ENCODE assay signal across 9 mouse cellular contexts in genomic region chr7:19265928-19266822, GRCm38 (mm10). TPM values are rescaled to one million over a fixed set of nuclear protein-coding genes. Genes with fewer than 3 reads are reported as not detected.
DNase-seq lines count a peak whose midpoint lies in the region; ATAC-seq lines count a peak whose summit lies in the region.
"Had no signal": no experiment of that assay in that cellular context is flagged by ENCODE, and none has a peak within 500 bp of the region (broad histone marks: within the 10 kb centered on the region; RNA-seq: fewer than 3 reads in every experiment).

No protein-coding gene starts in this region.

- no peak for ATAC-seq in heart, embryonic 11.5 days (replicated peaks; ENCODE audit: insufficient number of reproducible peaks, low FRiP score, low TSS enrichment)
- no peak for ATAC-seq in liver, embryonic 11.5 days (replicated peaks; ENCODE audit: low FRiP score)
- no peak for ATAC-seq in forebrain, embryonic 16.5 days
- ATAC-seq in forebrain, embryonic 11.5 days (replicated peaks; ENCODE audit: low FRiP score), result no peak

- H3K27me3 ChIP-seq in heart, embryonic 11.5 days (ENCODE audit: control insufficient read depth, insufficient read depth, low read length), result no peaks in the 10 kb centered on the region
- H3K27me3 ChIP-seq in liver, embryonic 11.5 days (replicated peaks; ENCODE audit: control insufficient read depth, insufficient read depth, low read length), result no peaks in the 10 kb centered on the region
- no peaks in the 10 kb centered on the region for H3K27me3 ChIP-seq in forebrain, embryonic 16.5 days (replicated peaks; ENCODE audit: control insufficient read depth, insufficient read depth, low read length)
- H3K27me3 ChIP-seq in forebrain, embryonic 11.5 days (ENCODE audit: control insufficient read depth, insufficient read depth, low read length), result no peaks in the 10 kb centered on the region
- H3K27me3 ChIP-seq: embryonic facial prominence, embryonic 15.5 days had no signal

- H3K9me3 ChIP-seq in heart, embryonic 11.5 days (replicated peaks; ENCODE audit: control insufficient read depth, low read length), result no peaks in the 10 kb centered on the region
- H3K9me3 ChIP-seq in liver, embryonic 11.5 days (ENCODE audit: control insufficient read depth, low read length), result no peaks in the 10 kb centered on the region
- no peaks in the 10 kb centered on the region for H3K9me3 ChIP-seq in forebrain, embryonic 16.5 days (ENCODE audit: control insufficient read depth, low read length)
- H3K9me3 ChIP-seq in forebrain, embryonic 11.5 days (ENCODE audit: control insufficient read depth, low read length), result no peaks in the 10 kb centered on the region
- H3K9me3 ChIP-seq: embryonic facial prominence, embryonic 15.5 days had no signal

- H3K4me1 ChIP-seq in heart, embryonic 11.5 days (ENCODE audit: control insufficient read depth, insufficient read depth, low read length), result peaks cover 48% of the 10 kb centered on the region
- peaks cover 52% of the 10 kb centered on the region for H3K4me1 ChIP-seq in liver, embryonic 11.5 days (replicated peaks; ENCODE audit: control insufficient read depth, insufficient read depth, low read length)
- H3K4me1 ChIP-seq in forebrain, embryonic 16.5 days (replicated peaks; ENCODE audit: control insufficient read depth, insufficient read depth, low read length), result peaks cover 23% of the 10 kb centered on the region
- peaks cover 12% of the 10 kb centered on the region for H3K4me1 ChIP-seq in forebrain, embryonic 11.5 days (replicated peaks; ENCODE audit: control insufficient read depth, insufficient read depth, low read length)

- 70% methylated on average over 10 of the region's 10 CpGs for WGBS in heart, embryonic 11.5 days (ENCODE audit: insufficient replicate concordance)
- 58% methylated on average over 10 of the region's 10 CpGs for WGBS in liver, embryonic 11.5 days
- WGBS in forebrain, embryonic 16.5 days, result 82% methylated on average over 10 of the region's 10 CpGs
- WGBS in forebrain, embryonic 11.5 days, result 92% methylated on average over 10 of the region's 10 CpGs

- peak overlapping the region; percentile 12; the same call in 1 of the 2 replicates for H3K9ac ChIP-seq in heart, embryonic 11.5 days (ENCODE audit: low read depth, low read length)
- H3K9ac ChIP-seq in liver, embryonic 11.5 days (ENCODE audit: low read depth, low read length), result peak overlapping the region; percentile 46; the same call in 1 of the 2 replicates
- no peak overlapping the region for H3K9ac ChIP-seq in forebrain, embryonic 16.5 days (replicated peaks; ENCODE audit: low read depth, low read length)
- no peak overlapping the region for H3K9ac ChIP-seq in forebrain, embryonic 11.5 days (ENCODE audit: low read length)
- H3K9ac ChIP-seq: embryonic facial prominence, embryonic 15.5 days had no signal

- DNase-seq in ovary, postnatal 36 days (ENCODE audit: low spot score), result peak; percentile 19
- DNase-seq in ovary, postnatal 10 days (ENCODE audit: low spot score), result no peak
- DNase-seq in liver, embryonic 11.5 days (ENCODE audit: low spot score), result no peak
- DNase-seq in spleen, adult 18-20 months, result peak; percentile 72 to 79
- no peak for DNase-seq in right cerebral cortex, adult 18-20 months
- DNase-seq in forebrain, embryonic 11.5 days (ENCODE audit: low spot score), result no peak

- H3K36me3 ChIP-seq in heart, embryonic 11.5 days (ENCODE audit: control insufficient read depth, insufficient read depth, low read length), result peaks cover 26% of the 10 kb centered on the region
- peaks cover 34% of the 10 kb centered on the region for H3K36me3 ChIP-seq in liver, embryonic 11.5 days (ENCODE audit: control insufficient read depth, insufficient read depth, low read length)
- H3K36me3 ChIP-seq in forebrain, embryonic 16.5 days (ENCODE audit: control insufficient read depth, insufficient read depth), result peaks cover 8% of the 10 kb centered on the region
- no peaks in the 10 kb centered on the region; the same call in 1 of the 2 replicates for H3K36me3 ChIP-seq in forebrain, embryonic 11.5 days (ENCODE audit: control insufficient read depth, insufficient read depth, low read length)

- H3K27ac ChIP-seq in heart, embryonic 11.5 days (ENCODE audit: low read depth, low read length), result peak overlapping the region; percentile 50; the same call in 1 of the 2 replicates
- H3K27ac ChIP-seq in liver, embryonic 11.5 days (ENCODE audit: low read depth, low read length), result peak overlapping the region; percentile 51
- no peak overlapping the region for H3K27ac ChIP-seq in forebrain, embryonic 16.5 days (ENCODE audit: low read length)
- no peak overlapping the region for H3K27ac ChIP-seq in forebrain, embryonic 11.5 days (ENCODE audit: low read depth, low read length)
- H3K27ac ChIP-seq: embryonic facial prominence, embryonic 15.5 days had no signal

- H3K4me2 ChIP-seq in heart, embryonic 11.5 days, result 0 out of 2 replicates have a peak overlapping the region, but pooled peaks have one; percentile 45
- peak overlapping the region; percentile 53 for H3K4me2 ChIP-seq in liver, embryonic 11.5 days
- no peak overlapping the region for H3K4me2 ChIP-seq in forebrain, embryonic 16.5 days (ENCODE audit: low read length)
- H3K4me2 ChIP-seq in forebrain, embryonic 11.5 days (ENCODE audit: low read depth, low read length, severe bottlenecking), result no peak overlapping the region
- H3K4me2 ChIP-seq: embryonic facial prominence, embryonic 15.5 days had no signal

- no peak overlapping the region for H3K4me3 ChIP-seq in heart, embryonic 11.5 days (ENCODE audit: low read depth, low read length)
- 0 out of 2 replicates have a peak overlapping the region, but pooled peaks have one; percentile 7 for H3K4me3 ChIP-seq in liver, embryonic 11.5 days (ENCODE audit: low read depth, low read length)
- no peak overlapping the region for H3K4me3 ChIP-seq in forebrain, embryonic 16.5 days (replicated peaks; ENCODE audit: low read length)
- H3K4me3 ChIP-seq in forebrain, embryonic 11.5 days (ENCODE audit: low read depth, low read length), result no peak overlapping the region
- H3K4me3 ChIP-seq: embryonic facial prominence, embryonic 15.5 days had no signal

RNA-seq across cellular contexts. Expression of gene Vasp, which starts 5.4 kb away (rescaled TPM):
- polyA plus RNA-seq in heart, embryonic 11.5 days (2014; fragmentation: Nextera tagmentation; extraction: Ambion mirVana), result 61.9 and 102 TPM in 2 replicates
- 85.9 and 87.5 TPM in 2 replicates for polyA plus RNA-seq in liver, embryonic 11.5 days (2014; fragmentation: Nextera tagmentation; extraction: Ambion mirVana)
- 38.0 and 40.3 TPM in 2 replicates for polyA plus RNA-seq in forebrain, embryonic 16.5 days (2015; fragmentation: Nextera tagmentation; extraction: Ambion mirVana)
- 52.8 and 53.0 TPM in 2 replicates for polyA plus RNA-seq in forebrain, embryonic 11.5 days (2014; fragmentation: Nextera tagmentation; extraction: Ambion mirVana)

RNA-seq across cellular contexts. Expression of gene Ppm1n, which starts 13.7 kb away (rescaled TPM):
- 0.34 TPM in 1 of 2 replicates, not detected in the other for polyA plus RNA-seq in heart, embryonic 11.5 days (2014; fragmentation: Nextera tagmentation; extraction: Ambion mirVana)
- polyA plus RNA-seq in liver, embryonic 11.5 days (2014; fragmentation: Nextera tagmentation; extraction: Ambion mirVana), result not detected in 2 replicates
- polyA plus RNA-seq in forebrain, embryonic 16.5 days (2015; fragmentation: Nextera tagmentation; extraction: Ambion mirVana), result 0.39 and 0.61 TPM in 2 replicates
- 0.44 TPM in 1 of 2 replicates, not detected in the other for polyA plus RNA-seq in forebrain, embryonic 11.5 days (2014; fragmentation: Nextera tagmentation; extraction: Ambion mirVana)

RNA-seq across cellular contexts. Expression of gene Rtn2, which starts 16.2 kb away (rescaled TPM):
- polyA plus RNA-seq in heart, embryonic 11.5 days (2014; fragmentation: Nextera tagmentation; extraction: Ambion mirVana), result 25.3 and 31.2 TPM in 2 replicates
- 8.2 and 11.1 TPM in 2 replicates for polyA plus RNA-seq in liver, embryonic 11.5 days (2014; fragmentation: Nextera tagmentation; extraction: Ambion mirVana)
- polyA plus RNA-seq in forebrain, embryonic 16.5 days (2015; fragmentation: Nextera tagmentation; extraction: Ambion mirVana), result 127 and 128 TPM in 2 replicates
- 47.3 and 54.7 TPM in 2 replicates for polyA plus RNA-seq in forebrain, embryonic 11.5 days (2014; fragmentation: Nextera tagmentation; extraction: Ambion mirVana)

RNA-seq across cellular contexts. Expression of gene Opa3, which starts 38.0 kb away (rescaled TPM):
- polyA plus RNA-seq in heart, embryonic 11.5 days (2014; fragmentation: Nextera tagmentation; extraction: Ambion mirVana), result 41.2 and 41.6 TPM in 2 replicates
- 31.6 and 33.9 TPM in 2 replicates for polyA plus RNA-seq in liver, embryonic 11.5 days (2014; fragmentation: Nextera tagmentation; extraction: Ambion mirVana)
- 43.5 and 43.8 TPM in 2 replicates for polyA plus RNA-seq in forebrain, embryonic 16.5 days (2015; fragmentation: Nextera tagmentation; extraction: Ambion mirVana)
- 54.1 and 59.8 TPM in 2 replicates for polyA plus RNA-seq in forebrain, embryonic 11.5 days (2014; fragmentation: Nextera tagmentation; extraction: Ambion mirVana)

RNA-seq across cellular contexts. Expression of gene Fosb, which starts 43.7 kb away (rescaled TPM):
- polyA plus RNA-seq in heart, embryonic 11.5 days (2014; fragmentation: Nextera tagmentation; extraction: Ambion mirVana), result 0.11 and 0.17 TPM in 2 replicates
- polyA plus RNA-seq in liver, embryonic 11.5 days (2014; fragmentation: Nextera tagmentation; extraction: Ambion mirVana), result 0.07 TPM in 1 of 2 replicates, not detected in the other
- 0.05 and 0.10 TPM in 2 replicates for polyA plus RNA-seq in forebrain, embryonic 16.5 days (2015; fragmentation: Nextera tagmentation; extraction: Ambion mirVana)
- not detected in 2 replicates for polyA plus RNA-seq in forebrain, embryonic 11.5 days (2014; fragmentation: Nextera tagmentation; extraction: Ambion mirVana)

Comparison
In these comparisons a context has a peak if more than half of its experiments do, and no peak if none do; other contexts are left out.
1. DNase-seq: peak in ovary, postnatal 36 days (single experiment) and spleen, adult 18-20 months (2 of 2); none in ovary, postnatal 10 days (single experiment), liver, embryonic 11.5 days (single experiment), right cerebral cortex, adult 18-20 months (single experiment) and forebrain, embryonic 11.5 days (single experiment).
2. H3K27ac ChIP-seq: peak in heart, embryonic 11.5 days (single experiment) and liver, embryonic 11.5 days (single experiment); none in forebrain, embryonic 16.5 days (single experiment) and forebrain, embryonic 11.5 days (single experiment).
3. H3K4me2 ChIP-seq: peak in heart, embryonic 11.5 days (single experiment) and liver, embryonic 11.5 days (single experiment); none in forebrain, embryonic 16.5 days (single experiment) and forebrain, embryonic 11.5 days (single experiment).
4. H3K9ac ChIP-seq: peak in heart, embryonic 11.5 days (single experiment) and liver, embryonic 11.5 days (single experiment); none in forebrain, embryonic 16.5 days (single experiment) and forebrain, embryonic 11.5 days (single experiment).